Mouse (Mus musculus): ENCODE measurements at regions not wholly inside any gene's neighbourhood (a gene's known extent, or its start where the extent isn't known, plus 50 kb on each side); places are given as distances from the start of the nearest gene placed in this dataset.

DNA sequence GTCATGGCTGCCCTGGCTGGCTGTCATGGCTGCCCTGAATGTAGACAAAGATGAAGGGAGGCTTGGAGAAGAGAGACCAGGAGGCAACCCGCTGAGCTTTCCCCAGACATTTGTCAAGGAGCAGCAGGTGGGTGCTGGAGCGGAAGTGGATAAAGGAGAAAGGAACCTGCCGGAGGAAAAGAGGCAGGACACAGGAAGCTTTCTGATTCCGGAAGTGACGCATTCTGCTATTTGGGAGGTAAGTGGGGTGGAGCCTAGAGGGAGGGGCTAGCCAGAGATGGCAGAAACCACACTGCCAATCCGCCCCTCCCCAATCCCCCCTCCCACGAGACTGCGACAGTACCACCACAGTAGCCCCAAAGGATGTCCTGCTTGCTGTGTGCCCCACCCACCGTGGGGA, 80.1 kb downstream of the Gm572 start:
- no peak for DNase-seq (ENCODE audit: low spot score)

DNA sequence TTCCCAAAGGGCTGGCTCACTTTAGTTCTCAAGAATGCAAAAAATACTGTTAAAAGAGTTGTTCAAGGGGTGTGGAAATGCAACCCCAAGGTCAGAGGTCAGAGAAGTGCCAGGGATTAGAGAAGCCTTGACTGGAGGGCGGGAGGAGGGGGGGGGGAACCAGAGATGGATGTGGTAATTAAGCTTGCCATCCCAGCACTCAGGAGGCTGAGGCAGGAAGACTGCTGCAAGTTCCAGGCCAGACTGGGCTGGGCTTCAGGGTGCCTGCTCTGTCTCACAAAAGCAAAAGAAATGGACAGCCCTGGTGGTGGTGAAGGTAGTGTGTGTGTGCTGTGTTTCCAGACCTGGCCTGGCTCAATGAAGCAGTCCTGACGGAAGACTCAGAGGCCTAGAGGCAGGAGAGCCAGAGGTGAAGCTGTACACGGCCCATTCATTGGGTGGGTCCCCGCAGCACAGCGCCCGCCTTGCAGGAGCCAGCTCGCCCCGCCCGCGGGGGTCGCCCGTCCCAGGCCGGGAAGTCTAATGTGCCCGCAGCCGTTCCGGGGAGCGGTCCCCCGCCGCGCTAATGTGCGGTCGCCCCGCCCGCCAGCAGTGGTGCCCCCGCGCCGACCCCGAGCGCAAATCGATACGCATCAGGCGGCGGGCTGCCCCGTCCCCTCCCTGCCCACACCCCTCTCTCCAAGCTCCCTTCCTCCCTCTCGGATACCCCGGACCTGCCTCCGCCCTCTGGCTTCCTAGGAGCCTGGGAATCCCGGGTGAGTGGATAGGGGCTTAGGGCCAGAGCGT, 80.1 kb upstream of the Casz1 start:
- DNase-seq (ENCODE audit: low spot score), result no peak

- no peak for DNase-seq (ENCODE audit: low spot score)
These were observed 75.4 kb upstream of the Casz1 start for GRCm38 (mm10) chr4:148728800-148729199.

DNA sequence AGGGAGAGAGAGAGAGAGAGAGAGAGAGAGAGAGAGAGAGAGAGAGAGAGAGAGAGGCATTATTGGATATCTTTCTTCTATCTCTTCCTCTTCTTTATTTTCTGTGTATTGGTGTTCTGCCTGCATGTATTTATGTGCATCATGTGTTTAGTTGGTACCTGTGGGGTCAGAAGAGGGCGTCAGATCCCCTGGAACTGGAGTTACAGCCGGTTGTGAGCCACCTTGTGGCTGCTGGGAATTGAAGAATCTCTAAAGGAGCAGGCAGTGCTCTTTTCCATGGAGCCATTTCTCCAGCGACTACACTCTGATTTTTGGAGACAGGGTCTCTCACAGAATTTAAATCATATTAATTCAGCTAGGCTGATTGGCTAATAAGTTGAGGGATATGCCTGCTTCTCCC, 72.6 kb upstream of the Casz1 start:
- no peak for DNase-seq (ENCODE audit: low spot score)

DNA sequence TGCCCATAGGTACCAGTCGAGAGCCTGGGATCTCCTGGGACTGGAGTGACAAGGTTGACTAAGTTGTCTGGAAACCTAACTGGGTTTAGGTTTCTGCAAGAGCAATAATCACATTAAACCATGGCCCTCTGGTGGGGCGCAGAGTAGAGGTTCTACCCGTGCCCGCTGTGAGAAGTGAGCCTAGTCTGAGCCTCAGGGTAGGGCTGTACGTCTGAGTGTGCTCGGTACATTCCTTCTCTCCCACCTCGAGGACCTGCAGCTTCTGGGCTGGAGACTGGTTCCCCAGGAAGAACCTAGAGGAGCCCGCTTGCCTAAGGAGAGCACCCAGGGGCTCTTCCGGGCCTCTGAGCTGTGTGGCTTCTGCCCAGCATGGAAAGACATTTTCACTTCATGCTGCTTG, 70.2 kb upstream of the Casz1 start:
- no peak for DNase-seq (ENCODE audit: low spot score)

GRCm38 (mm10) chr4:148734547-148734946, 69.7 kb upstream of the Casz1 start:
- no peak for DNase-seq (ENCODE audit: low spot score)

DNA sequence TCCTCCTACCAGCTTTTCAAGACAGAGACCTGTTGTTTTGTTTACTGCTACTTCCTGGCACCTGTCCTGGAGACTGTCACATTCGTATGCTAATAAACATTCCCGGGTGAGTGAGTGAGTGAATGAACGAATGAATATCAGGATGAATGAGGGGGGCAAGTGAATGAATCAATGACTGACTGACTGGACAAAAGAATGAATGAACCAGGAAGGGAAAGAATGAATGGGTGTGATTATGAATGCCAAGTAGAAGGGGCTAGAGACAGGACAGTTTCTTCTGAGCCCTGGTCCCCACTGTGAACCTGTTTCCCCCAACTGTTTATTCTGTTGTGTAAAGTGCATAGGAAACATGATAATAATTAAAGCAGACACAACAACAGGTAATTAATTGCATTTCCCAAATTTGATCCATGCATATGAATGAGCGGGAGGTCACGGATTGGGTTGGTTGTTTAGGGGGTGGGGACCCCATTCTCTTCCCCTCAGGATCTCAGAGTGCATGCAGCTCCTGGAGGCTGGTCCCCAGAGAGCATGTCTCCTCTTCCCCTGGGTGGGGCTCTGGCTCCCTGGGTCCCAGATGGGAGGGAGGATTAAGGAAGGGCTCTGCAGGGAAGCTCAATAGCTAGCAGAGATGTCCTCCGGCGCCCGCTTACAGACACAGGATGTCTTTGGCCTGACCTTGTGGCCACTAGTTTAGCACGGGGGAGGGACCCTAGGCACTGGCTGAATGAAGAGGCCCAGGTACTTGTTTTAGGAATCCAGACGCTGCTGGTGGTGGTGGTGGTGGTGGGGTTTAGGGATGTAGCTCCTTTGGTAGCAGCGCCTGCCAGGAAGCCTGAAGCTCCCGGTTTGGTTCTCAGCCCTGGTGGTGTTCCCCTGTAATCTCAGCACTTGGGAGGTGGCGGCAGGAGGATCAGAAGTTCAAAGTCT, 65.4 kb upstream of the Casz1 start:
- DNase-seq (ENCODE audit: low spot score), result no peak

DNA sequence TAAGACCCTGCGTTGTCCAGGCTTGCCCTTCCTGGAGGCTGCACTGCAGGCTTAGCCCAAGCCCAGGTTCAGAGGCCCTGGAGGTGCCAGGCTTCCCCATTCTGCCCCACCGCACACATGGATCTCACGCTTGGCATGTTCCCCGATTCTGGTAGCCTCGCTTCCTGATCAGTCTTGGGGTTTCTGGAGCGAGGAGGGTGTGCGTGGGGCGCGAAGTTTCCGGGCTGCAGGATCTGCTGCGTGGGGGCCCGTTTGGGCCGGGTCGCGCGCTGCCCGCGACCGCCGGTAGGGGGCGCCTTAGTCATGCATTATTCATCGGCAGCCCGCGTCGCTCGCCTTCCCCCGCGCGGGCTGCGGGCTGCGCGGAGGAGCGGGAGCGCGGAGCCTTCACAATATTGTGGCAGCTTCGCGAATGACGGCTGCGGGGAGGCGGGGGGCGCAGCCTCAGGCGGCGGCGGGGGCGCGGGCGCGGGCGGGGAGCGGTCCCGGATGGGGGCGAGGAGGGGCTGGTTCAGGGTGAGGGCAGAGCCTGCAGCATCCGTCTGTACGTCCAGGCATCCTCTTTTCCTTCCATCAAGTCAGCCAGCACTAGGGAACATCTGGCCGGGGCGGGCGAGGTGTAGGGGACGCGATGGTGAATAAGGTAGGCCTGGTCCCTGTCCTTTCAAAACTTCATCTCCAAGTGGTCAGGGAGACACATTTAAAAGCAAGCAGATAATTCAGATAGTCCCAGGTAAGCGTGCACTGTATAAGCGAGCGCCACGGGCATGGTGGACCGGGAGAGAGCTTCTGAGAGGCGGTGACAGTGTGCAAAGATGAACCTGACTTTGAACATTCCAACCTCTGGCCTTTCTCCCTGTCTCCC, 61.4 kb upstream of the Casz1 start:
- DNase-seq (ENCODE audit: low spot score), result peak; percentile 61

GRCm38 (mm10) chr4:148743414-148743844, 60.8 kb upstream of the Casz1 start:
- DNase-seq (ENCODE audit: low spot score), result no peak

- no peak for DNase-seq (ENCODE audit: low spot score)
These were observed 60.2 kb upstream of the Casz1 start for GRCm38 (mm10) chr4:148744053-148744452.

DNA sequence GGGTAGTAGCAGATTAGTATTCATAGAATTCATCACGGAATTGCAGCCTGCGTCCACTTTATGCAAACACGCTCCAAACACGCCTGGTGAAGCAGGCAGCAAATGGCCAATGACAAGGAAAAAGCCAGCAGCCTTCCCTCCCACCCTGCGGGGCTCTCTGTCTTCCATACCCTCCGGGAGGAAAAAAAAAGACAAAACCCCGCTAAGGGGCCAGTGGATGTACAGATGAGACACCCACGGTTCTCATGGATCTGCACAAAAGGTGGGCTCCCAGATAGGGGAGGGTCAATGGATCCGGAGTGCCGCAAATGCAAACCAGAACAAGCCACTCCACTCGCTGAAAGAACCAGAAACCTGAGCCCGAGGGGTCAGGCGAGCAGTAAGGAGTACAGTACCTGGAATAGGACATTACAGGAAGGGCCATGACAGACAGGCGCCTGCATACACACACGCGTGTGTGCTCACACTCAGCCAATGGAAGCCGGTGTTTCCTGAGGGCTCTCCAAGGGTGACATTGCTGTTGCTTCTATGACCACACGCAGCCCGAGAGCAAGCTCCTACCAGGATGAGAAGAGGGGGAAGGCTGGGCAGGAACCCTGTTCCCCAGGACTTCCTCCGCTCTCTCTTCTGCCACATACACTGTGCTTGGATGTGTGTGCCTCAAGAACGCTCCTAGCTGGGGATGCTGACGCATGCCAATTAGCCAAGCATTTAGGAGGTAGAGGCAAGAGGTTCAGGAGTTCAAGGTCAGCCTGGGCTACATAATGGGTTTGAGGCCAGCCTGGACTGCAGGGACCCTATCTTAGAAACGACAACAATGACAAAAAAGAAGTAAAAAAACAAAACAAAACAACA, 57.5 kb upstream of the Casz1 start:
- DNase-seq (ENCODE audit: low spot score), result no peak

GRCm38 (mm10) chr4:148747315-148747644, 56.9 kb upstream of the Casz1 start:
- no peak for DNase-seq (ENCODE audit: low spot score)

- DNase-seq (ENCODE audit: low spot score), result no peak
These were observed 54.2 kb upstream of the Casz1 start for GRCm38 (mm10) chr4:148750030-148750429.

GRCm38 (mm10) chr4:148751591-148751990, 52.6 kb upstream of the Casz1 start:
- DNase-seq (ENCODE audit: low spot score), result no peak

DNA sequence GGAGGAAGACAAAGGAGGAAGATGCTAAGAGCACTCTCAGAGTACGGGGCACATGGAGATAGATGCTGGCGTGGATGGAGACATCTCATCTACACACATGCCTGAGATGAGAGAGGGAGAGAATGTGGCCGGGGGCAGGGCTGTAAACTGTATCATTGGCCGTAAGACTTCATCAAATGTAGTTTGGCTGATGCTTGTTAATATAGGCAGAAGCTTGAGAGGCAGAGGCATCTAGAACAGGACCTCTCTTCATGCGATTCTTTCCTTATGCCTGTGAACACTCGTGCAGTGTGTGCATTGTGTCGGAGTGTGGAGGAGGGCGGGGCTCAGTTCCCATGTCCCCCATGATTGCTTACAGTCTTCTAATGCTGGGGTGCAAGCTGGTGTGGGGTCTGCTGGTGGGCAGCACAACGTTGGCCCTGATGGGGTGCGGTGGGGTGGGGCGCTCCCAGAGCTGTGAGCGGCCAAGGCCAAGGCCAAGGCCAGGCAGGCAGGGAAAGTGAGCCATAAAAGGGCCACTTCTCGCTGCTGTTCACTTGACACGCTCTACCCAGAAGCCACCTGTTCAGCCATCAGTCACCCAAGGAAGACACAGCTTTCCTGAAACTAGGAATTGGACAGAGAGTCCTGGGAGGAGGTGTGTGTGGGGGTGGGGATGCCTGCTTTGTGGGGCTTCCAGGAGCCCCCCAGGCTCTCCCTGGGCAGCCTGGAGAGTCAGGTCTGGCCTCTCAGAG, 51.7 kb upstream of the Casz1 start:
- no peak for DNase-seq (ENCODE audit: low spot score)

GRCm38 (mm10) chr4:148753143-148753798, 51.0 kb upstream of the Casz1 start:
- DNase-seq (ENCODE audit: low spot score), result no peak

DNA sequence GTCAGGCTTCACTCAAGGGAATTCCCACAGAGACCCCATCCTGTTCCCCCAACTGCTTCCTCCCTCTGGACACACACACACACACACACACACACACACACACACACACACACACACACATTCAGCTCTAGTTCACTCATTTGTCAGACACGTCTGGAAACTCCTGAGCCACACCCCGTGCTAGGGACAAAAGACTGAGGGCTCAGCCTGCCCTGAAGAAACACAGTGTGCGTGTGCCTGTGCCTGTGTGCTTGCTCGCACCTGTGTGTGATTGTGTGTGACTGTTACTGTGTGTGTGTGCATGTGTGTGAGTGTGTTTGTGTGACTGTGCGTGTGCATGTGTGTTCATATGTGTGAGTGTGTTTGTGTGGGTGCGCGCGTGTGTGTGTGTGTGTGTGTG, 50.4 kb upstream of the Casz1 start:
- no peak for DNase-seq (ENCODE audit: low spot score)
